Mouse (Mus musculus): ENCODE results near the gene Igfbp5.

Gene Igfbp5

GRCm38 (mm10) chr1:72839356-72839755 lies 35.3 kb downstream of the Igfbp5 start:
- DNase-seq = no peak

DNA sequence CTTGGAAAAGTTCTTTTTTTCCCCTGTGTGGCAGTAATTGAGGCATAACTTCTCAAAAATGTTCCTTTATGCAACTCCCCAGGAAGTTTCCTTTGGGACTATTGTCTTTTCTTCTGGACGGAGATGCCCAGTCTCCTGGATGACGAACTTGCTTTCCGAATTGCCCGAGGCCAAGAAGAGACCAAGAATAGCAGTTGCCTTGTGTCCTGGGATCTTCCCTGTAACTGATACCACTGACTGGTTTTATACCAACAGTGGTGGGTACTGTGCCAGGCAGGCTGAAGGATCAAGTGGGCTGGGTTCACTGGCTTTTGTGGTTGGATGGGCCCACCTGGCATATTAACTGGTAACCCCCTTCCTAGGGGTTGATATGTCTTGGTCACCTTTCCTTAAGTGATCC lies 41.1 kb downstream of the Igfbp5 start:
- DNase-seq = no peak

DNA sequence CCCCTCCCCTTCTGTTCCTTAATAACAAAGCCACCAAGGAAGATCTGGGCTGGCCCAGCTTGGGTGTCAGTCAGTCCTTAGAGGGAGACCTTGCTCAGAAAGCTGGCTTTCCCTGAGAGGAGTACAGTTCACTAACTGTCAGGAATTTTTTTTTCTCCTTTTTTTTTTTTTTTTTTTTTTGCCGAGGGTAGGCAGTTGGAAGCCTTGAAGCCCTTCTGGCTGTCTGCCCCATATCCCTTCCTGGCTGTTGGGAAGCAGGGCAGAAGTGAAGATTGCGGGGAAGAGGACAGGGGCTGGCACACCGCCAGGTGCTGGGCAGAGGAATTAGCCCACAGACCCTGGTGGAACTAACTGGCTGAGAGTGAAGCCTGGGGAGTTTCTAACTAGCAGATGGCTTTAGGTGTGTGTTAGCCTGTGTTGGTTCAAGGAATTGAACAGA lies 42.0 kb downstream of the Igfbp5 start:
- no peak for DNase-seq

- no peak for DNase-seq
These were observed 44.2 kb downstream of the Igfbp5 start for GRCm38 (mm10) chr1:72830485-72830884.

- no peak for DNase-seq
These were observed 45.8 kb downstream of the Igfbp5 start for GRCm38 (mm10) chr1:72828843-72829242.

- no peak for DNase-seq
These were observed 47.0 kb downstream of the Igfbp5 start for GRCm38 (mm10) chr1:72827411-72828315.

DNA sequence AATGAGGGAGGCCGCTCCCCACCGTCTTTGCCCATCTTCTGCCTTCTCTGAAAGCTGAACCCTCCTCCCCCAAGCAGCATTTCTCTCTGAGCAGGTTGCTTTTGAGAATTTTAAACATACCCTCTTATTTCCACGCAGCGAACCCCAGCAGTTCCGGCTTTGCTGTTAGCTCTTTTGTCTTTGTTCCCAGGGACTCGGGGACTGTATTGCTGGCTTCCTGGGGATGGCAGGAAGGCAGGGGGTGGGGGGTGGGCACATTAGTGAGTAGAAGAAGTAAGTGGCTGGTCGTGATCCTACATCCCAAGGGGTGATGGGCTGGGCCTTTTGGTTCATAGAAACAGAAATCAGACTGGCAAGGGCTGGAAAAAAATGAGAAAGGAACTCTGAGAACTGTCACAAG lies 47.8 kb downstream of the Igfbp5 start:
- no peak for DNase-seq

DNA sequence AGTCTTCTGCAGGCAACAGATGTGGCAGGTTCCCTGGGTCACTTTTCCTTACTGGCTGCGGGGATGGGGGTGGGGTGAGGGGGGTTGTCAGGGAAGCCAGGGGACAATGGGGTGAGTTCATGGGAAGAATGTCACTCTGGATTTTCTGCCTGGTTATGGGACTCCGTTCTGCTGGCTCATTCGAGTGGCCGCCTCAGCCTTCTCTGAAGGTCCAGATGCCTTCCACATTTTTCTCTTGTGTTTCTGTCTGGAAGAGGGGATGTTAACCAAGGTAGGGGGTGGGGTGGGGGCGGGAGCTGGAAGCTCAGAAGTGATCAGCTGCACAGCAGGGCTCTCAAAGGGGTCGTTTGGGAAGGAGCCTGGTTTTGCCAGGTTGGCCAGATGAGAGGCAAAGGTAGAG lies 48.2 kb downstream of the Igfbp5 start:
- DNase-seq = no peak

DNA sequence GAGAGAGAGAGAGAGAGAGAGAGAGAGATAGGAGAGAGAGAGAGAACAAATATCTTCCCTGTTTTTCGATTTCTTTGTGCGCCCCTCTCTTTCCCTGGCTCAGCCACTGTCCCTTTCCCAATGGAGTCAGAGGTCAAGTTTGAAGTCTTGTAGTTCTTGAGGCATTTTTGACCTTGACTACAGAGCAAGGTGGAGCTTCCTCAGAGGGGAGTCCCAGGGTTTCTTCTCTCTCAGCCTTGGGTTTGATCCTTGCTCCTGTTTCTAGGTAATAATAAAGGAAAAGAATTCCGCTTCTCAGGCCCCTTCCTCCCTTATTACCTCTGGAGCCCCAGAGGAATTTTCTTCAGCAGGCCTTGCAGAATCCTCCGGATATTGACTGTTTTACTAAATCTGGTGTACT lies 48.8 kb downstream of the Igfbp5 start:
- no peak for DNase-seq

DNA sequence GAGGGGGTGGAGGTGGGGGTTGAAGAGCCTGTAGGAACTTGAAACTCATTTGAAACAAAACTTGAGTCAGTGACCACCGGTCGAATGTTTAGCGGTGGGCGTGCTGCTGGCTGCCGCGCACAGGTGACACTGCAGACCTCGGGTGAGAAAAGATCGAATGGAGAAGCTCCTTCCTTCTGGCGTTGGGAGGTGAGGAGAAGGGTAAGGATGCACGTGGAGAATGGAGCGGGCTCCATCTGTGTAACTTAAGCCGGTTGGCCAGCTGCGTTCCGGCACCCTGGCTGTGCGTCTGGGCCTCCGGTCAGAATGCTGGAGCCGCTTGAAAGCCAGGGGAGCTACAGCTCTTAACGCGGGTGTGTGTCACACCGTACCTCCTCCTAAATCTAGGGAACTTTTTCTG lies 49.4 kb downstream of the Igfbp5 start:
- DNase-seq = no peak

GRCm38 (mm10) chr1:72824707-72825101 lies 50.0 kb downstream of the Igfbp5 start:
- DNase-seq = no peak

DNA sequence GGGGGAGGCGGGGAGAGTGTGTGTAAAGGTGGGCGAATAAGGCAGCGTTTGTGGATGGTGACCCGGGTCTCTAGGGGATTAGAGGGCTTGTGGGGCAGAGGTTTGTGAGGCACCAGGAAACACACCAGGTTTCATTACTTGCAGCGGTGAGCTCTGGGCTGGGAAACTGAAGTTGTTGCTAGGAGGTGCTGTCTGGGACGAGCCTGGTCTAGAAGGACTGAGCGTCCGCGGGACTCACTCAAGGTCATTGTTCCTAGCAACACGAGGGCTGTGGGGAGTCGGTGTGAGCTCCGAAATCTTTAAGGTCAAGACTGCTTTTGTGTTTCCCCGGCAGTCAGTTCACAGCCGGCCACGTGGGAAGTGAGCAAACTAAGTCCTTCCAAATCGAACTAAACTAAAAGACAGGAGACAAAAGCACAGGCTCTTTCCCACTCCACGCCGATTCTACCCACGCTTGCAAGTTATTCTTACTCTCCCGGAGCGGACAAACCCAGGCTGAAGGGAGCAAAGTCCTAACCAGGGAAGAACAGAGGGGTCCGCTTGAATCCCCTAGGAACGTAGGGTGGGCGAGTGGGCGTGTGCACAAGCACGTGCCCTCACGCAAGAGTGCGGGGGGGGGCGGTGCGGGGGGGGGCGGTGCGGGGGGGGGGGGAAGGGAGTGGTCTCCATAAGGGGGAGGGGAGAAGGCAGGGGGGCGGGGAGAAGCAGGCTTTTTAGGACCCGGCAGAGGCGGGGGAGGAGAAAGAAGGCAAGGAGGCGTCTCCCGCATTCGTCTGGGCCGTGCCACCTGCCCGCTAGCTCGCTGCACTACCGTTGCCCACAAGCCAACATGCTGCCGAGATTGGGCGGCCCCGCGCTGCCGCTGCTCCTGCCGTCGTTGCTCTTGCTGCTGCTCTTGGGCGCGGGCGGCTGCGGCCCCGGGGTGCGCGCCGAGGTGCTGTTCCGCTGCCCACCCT lies 50.7 kb downstream of the Igfbp5 start, which contains the start of gene Igfbp2:
Igfbp2 (plus strand) TSS at position 753 of the 956 bp plus-strand sequence.
- peak in 1 of 2 experiments; percentile 16 for DNase-seq

GRCm38 (mm10) chr1:72822893-72823292 lies 51.8 kb downstream of the Igfbp5 start:
- no peak for DNase-seq

DNA sequence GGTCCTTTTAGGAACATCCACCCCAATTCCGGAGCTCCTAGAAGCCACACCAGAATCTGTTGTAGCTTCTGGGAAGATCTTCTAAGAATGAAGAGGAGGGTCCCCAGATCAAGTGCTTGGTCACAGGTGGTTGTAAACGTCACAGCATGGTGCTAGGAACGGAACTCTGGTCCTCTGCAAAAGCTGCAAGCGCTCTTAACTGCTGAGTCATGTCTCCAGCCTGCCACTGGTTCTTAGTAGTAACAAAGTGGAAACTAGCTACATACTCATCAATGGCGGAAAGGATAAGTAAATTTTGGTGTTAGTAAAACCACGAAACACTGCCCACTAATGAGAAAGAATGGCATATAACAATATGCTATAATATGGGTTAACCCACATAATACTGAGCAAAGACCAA lies 54.7 kb downstream of the Igfbp5 start:
- no peak for DNase-seq

DNA sequence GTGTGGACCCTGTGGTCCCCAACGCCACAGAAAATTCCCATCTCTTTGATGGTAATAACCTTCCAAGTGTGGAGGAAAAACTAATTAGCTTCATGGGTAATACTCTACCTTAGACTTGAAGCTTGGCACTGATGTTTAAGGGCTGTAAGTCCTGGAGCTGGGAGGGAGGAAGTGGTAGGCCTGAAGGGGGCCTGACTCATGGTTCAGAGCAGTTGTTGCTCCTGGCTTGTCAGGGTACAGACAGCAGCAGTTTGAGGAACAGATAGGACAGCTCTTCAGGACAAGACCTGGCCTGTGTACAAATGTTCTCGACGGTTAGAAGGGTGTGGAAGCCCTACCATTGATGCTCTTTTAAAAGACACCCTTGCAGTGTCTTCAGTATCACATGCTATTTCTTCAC lies 59.1 kb downstream of the Igfbp5 start:
- DNase-seq = no peak

- no peak for DNase-seq
These were observed 59.5 kb downstream of the Igfbp5 start for GRCm38 (mm10) chr1:72815184-72815583.

DNA sequence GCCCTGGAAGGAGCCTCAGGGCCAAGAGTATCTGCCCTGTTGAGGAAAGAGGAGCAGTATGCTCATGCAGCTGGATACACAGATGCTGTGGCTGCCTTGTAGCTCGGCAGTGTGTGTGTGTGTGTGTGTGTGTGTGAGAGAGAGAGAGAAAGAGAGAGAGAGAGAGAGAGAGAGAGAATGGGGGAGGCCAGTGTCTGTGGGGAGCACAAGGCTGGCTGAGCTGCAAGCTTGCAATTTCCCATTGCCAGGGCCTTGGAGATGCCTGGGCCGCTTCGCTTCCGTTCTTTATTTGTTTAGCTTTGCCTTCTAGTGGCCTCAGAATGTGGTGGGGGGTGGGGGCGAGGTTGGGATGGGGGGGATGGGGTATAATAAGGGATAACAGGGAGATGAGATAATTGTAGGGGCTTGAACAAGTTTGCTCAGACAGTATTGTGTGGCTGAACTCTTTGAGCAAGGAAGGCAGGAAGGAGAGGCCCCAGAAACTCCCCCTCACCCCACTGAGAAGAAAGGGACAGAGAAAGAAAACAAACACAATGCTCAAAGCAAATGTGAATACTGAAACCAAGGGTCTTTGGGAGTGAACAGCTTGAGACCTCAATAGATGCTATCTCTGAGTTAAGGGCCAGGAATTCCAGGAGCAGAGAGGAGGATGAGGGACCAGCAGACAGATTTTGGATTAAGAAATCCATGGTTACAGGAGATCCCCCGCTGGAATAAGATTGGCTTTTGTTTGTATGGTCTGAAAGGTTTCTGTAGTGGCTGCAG lies 60.9 kb downstream of the Igfbp5 start:
- DNase-seq = no peak

DNA sequence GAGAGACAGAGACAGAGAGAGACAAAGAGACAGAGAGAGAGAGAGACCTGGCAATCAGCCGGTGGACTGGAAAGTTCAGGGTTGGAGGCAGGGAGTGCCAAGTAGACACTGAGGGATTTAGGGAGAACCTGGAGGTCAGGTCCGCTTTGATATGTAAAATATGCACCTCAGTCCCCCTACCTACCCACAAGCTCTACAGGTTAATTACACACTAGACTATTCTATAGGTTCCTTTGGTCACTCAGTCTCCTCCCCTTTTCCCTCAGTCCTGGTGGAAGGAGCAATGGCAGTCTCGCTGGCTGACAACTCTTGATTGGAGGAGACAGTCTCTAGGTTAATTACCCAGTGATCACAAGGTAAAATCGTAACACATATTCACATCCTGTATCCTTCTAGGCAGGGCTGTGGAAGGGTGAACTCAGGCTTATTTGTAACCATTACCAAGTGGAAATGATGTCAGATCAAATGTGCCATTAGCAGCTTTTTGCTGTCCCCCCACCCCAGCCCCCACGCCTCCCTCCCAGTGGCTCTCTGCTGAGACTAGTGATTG lies 61.5 kb downstream of the Igfbp5 start:
- no peak for DNase-seq

GRCm38 (mm10) chr1:72811061-72811460 lies 63.6 kb downstream of the Igfbp5 start:
- DNase-seq = no peak

- DNase-seq = no peak
These were observed 64.6 kb downstream of the Igfbp5 start for GRCm38 (mm10) chr1:72809951-72810675.

DNA sequence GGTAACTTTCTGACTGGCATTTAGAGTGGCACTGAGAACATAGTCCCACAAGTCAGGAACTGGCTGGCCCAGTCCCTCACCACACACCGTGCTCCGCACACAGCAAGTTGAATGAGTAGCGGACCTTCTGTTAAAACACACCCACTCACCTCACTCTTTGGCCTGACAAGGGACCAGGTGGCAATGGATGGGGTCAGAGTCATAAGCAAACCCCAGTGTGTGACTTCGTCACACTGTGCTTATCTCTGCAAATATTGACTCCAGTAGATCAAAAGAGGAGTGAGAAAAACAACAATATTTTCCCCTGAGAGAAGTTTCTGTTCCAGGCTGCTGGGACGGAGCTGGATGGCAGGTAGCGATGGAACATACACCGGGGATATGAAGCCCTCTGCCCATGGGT lies 65.4 kb downstream of the Igfbp5 start:
- DNase-seq = no peak
